Mouse (Mus musculus): Measurements from ENCODE around the gene Myo1a. TPM values are rescaled to one million over a fixed set of nuclear protein-coding genes. Genes with fewer than 3 reads are reported as not detected.

The Myo1a gene
- polyA plus RNA-seq, 1 experiment from 2014 or later, result 0.24 TPM

DNA sequence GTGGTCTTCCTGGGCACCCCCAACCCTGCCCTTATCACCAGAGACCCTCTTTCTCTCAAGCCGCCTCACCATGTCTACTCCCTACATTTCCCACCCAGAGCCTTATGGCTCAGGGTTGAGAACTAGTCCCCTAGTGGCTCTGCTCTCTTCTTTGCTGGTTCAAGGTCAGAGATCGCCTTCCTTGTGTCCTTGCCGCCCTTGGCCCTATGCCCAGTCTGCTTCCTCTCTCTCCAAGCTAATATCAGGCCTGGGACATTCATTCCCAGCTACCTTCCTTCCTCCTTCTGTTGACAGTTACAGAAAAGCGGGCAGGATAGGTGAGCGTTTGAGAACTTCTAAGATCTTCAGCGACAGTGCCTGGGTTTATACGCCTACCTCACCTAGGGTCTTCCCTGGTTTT, 2.8 kb downstream of the Myo1a start:
- Histone ChIP-seq H3K36me3 (no peaks in the 10 kb centered on the region), H3K9me3 (no peaks in the 10 kb centered on the region), H3K4me2 (no peak overlapping the region), H3K9ac (no peak overlapping the region), H3K27me3 (no peaks in the 10 kb centered on the region), H3K4me3 (no peak overlapping the region), H3K4me1 (0 out of 2 replicates have a peak, but pooled peaks cover 3% of the 10 kb centered on the region), H3K27ac (no peak overlapping the region)
- 86% methylated on average over 7 of the region's 7 CpGs for WGBS
- no peak for ATAC-seq (ENCODE audit: insufficient number of reproducible peaks, low FRiP score, low TSS enrichment, low read depth)

DNA sequence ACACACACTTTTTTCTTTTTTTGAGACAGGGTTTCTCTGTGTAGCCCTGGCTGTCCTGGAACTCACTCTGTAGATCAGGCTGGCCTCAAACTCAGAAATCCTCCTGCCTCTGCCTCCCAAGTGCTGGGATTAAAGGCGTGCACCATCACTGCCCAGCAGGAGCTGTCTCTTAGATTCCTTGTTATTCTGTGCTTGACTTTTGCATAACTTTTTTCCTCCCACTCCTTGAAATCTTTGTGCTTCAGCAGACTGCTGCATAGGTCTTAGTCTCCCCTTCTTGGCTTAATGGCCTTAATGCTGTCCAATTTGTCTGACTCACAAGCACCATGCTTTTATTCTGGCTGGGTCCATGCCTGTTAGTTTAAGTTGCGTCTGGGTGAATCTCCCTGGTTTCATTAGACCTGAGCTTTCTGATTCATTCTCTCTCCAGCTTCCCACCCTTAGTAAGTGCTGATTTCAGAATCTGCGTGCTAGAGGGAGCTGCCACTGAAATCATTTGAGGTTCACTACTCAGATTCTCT, 3.9 kb downstream of the Myo1a start:
- no peak overlapping the region for H3K9ac ChIP-seq
- H3K4me1 ChIP-seq, result 0 out of 2 replicates have a peak, but pooled peaks cover 3% of the 10 kb centered on the region
- H3K4me2 ChIP-seq, result no peak overlapping the region
- H3K9me3 ChIP-seq, result no peaks in the 10 kb centered on the region
- H3K36me3 ChIP-seq, result no peaks in the 10 kb centered on the region
- WGBS, result 78% methylated on average over 3 of the region's 3 CpGs
- no peak for ATAC-seq (ENCODE audit: insufficient number of reproducible peaks, low FRiP score, low TSS enrichment, low read depth)
- no peaks in the 10 kb centered on the region for H3K27me3 ChIP-seq
- H3K4me3 ChIP-seq, result no peak overlapping the region
- no peak overlapping the region for H3K27ac ChIP-seq

DNA sequence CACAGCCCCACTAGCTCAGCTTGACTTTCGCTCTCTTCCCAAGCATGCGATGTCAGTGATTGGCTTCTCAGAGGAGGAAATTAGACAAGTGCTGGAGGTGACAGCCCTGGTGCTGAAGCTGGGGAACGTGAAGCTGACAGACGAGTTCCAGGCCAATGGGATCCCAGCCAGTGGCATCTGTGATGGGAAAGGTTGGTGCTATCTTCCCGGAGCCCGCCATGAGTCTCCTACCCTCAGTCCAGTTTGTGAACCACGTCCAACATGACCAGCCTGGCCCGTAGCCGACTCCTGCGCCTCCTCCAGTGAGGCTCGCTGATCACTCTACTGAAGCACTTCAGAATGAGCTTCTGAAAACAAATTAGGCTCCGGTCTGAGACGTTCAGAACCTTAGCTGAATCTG, 5.4 kb downstream of the Myo1a start:
- no peak for ATAC-seq (ENCODE audit: insufficient number of reproducible peaks, low FRiP score, low TSS enrichment, low read depth)
- WGBS, result 70% methylated on average over 13 of the region's 13 CpGs
- H3K4me3 ChIP-seq, result no peak overlapping the region
- no peak overlapping the region for H3K4me2 ChIP-seq
- no peaks in the 10 kb centered on the region for H3K9me3 ChIP-seq
- no peak overlapping the region for H3K9ac ChIP-seq
- no peaks in the 10 kb centered on the region; the same call in 1 of the 2 replicates for H3K36me3 ChIP-seq
- no peak overlapping the region for H3K27ac ChIP-seq
- 0 out of 2 replicates have a peak, but pooled peaks cover 3% of the 10 kb centered on the region for H3K4me1 ChIP-seq
- no peaks in the 10 kb centered on the region for H3K27me3 ChIP-seq

- Histone ChIP-seq H3K9me3 (no peaks in the 10 kb centered on the region), H3K4me2 (no peak overlapping the region), H3K27me3 (no peaks in the 10 kb centered on the region), H3K4me1 (0 out of 2 replicates have a peak, but pooled peaks cover 4% of the 10 kb centered on the region), H3K4me3 (no peak overlapping the region), H3K36me3 (no peaks in the 10 kb centered on the region; the same call in 1 of the 2 replicates), H3K9ac (no peak overlapping the region), H3K27ac (no peak overlapping the region)
- ATAC-seq (ENCODE audit: insufficient number of reproducible peaks, low FRiP score, low TSS enrichment, low read depth), result no peak
- WGBS, result 49% methylated on average over 6 of the region's 6 CpGs
Measured at GRCm38 (mm10) chr10:127712736-127713135, 7.8 kb downstream of the Myo1a start.

- H3K4me3 ChIP-seq, result no peak overlapping the region
Measured at GRCm38 (mm10) chr10:127721671-127722418, 16.9 kb downstream of the Myo1a start.

DNA sequence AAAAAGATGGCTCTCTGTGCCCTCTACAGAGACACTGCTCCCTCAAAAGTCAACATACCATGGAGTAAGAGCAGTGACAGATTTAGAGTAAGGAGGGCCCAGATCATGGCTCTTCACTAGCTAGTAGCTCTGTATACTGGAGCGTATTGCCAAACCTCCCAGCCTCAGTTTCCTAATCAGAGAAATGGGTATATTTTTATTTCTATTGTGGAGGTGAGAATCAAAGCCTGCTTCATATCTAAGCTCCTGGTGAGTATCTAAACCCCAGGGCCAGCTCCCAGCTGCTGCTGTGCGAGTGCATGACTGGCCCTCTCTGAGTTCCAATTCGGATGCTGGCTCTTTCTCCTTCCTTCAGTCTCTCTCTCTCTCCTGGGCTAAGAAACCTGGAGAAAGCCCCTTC, 19.2 kb downstream of the Myo1a start, which contains the start of gene Tac2:
Gene Tac2 (plus strand): TSS at position 301 of the 400 bp plus-strand sequence.
- ATAC-seq (ENCODE audit: insufficient number of reproducible peaks, low FRiP score, low TSS enrichment, low read depth), result no peak
- H3K27ac ChIP-seq, result no peak within 1 kb of the TSS
- whole genome bisulfite sequencing, result 79% methylated on average over 3 of the region's 3 CpGs

More at GRCm38 (mm10) chr10:127721671-127722418, 16.9 kb downstream of the Myo1a start:
- H3K4me2 ChIP-seq, result peak overlapping the region; percentile 28; the same call in 1 of the 2 replicates
- no peaks in the 10 kb centered on the region for H3K9me3 ChIP-seq
- ATAC-seq (ENCODE audit: insufficient number of reproducible peaks, low FRiP score, low TSS enrichment, low read depth), result no peak
- 15% methylated on average over 20 of the region's 20 CpGs for WGBS
- H3K36me3 ChIP-seq, result no peaks in the 10 kb centered on the region
- H3K27me3 ChIP-seq, result peaks cover 24% of the 10 kb centered on the region; the same call in 1 of the 2 replicates
- 0 out of 2 replicates have a peak overlapping the region, but pooled peaks have one; percentile 5 for H3K9ac ChIP-seq
- no peak overlapping the region for H3K27ac ChIP-seq
- peaks cover 18% of the 10 kb centered on the region for H3K4me1 ChIP-seq

GRCm38 (mm10) chr10:127725136-127725535, 20.2 kb downstream of the Myo1a start:
- H3K4me1 ChIP-seq, result peaks cover 13% of the 10 kb centered on the region
- no peak overlapping the region for H3K9ac ChIP-seq
- no peak overlapping the region for H3K4me2 ChIP-seq
- no peak overlapping the region for H3K4me3 ChIP-seq
- no peak for ATAC-seq (ENCODE audit: insufficient number of reproducible peaks, low FRiP score, low TSS enrichment, low read depth)
- H3K9me3 ChIP-seq, result no peaks in the 10 kb centered on the region
- peaks cover 20% of the 10 kb centered on the region; the same call in 1 of the 2 replicates for H3K27me3 ChIP-seq
- H3K27ac ChIP-seq, result no peak overlapping the region
- H3K36me3 ChIP-seq, result no peaks in the 10 kb centered on the region
- 66% methylated on average over 4 of the region's 4 CpGs for WGBS

More for the DNA sequence above, 19.2 kb downstream of the Myo1a start, which contains the start of gene Tac2:
- Histone ChIP-seq H3K4me1 (peaks cover 13% of the 10 kb centered on the region), H3K9ac (no peak within 1 kb of the TSS), H3K4me3 (no peak within 1 kb of the TSS), H3K4me2 (no peak within 1 kb of the TSS), H3K27me3 (peaks cover 24% of the 10 kb centered on the region; the same call in 1 of the 2 replicates), H3K9me3 (no peaks in the 10 kb centered on the region), H3K36me3 (no peaks in the 10 kb centered on the region)

DNA sequence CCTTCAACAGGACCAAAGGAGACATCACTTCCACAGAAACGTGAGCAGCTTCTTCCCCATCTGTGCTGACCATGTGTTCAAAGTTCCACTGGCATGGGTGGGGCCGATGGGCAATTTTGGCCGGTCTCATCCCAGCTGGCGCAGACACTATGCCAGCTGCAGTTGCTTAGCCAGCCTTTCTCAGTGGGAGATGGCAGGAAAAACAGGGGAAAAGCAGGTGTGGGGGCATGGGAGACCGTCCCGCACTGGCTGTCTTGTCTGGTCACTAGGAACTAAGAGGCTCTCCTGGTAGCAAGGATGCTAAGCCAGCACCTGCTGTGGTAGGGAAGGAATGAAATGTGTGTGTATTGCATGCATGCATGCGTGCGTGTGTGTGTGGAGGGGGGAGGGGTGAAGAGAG, 23.5 kb downstream of the Myo1a start:
- ATAC-seq (ENCODE audit: insufficient number of reproducible peaks, low FRiP score, low TSS enrichment, low read depth), result no peak
- no peak overlapping the region for H3K4me3 ChIP-seq
- H3K4me1 ChIP-seq, result no peaks in the 10 kb centered on the region
- H3K9me3 ChIP-seq, result no peaks in the 10 kb centered on the region
- no peak overlapping the region for H3K4me2 ChIP-seq
- no peaks in the 10 kb centered on the region for H3K36me3 ChIP-seq
- peaks cover 3% of the 10 kb centered on the region; the same call in 1 of the 2 replicates for H3K27me3 ChIP-seq
- WGBS, result 67% methylated on average over 8 of the region's 8 CpGs
- no peak overlapping the region for H3K27ac ChIP-seq
- no peak overlapping the region for H3K9ac ChIP-seq

DNA sequence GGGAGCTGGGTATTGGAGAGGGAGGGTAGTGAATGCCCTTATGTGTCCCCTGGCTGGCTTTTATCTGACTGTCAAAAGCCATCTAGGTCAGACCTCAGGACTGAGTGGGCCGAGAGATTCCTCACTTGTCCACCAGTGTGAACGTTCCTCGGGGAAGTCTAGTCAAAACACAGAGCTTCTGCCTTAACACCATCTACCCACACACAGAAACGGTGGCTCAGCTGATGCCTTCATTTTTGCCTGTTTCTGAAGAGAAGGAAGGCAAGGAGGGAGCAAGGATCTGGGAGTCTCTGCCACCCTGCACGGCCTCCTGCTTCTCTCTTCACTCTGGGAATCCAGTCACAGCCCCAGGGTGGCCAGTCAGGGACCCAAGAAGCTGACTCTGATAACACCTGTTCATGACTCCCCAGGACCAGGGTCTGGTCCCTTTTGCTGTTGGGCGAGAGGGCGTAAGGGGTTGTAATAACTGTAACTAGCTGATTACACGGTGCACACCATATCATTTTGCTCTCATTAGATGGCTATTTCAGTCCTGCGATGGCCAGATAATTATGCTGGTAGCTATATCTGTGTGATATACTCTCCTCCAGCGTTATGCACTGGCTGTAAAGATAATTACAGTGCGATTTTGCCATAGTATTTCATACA, 25.4 kb downstream of the Myo1a start:
- Histone ChIP-seq H3K27ac (no peak overlapping the region), H3K36me3 (no peaks in the 10 kb centered on the region), H3K4me3 (no peak overlapping the region), H3K9me3 (no peaks in the 10 kb centered on the region), H3K4me1 (no peaks in the 10 kb centered on the region), H3K9ac (no peak overlapping the region), H3K4me2 (no peak overlapping the region), H3K27me3 (peaks cover 3% of the 10 kb centered on the region; the same call in 1 of the 2 replicates)
- no peak for ATAC-seq (ENCODE audit: insufficient number of reproducible peaks, low FRiP score, low TSS enrichment, low read depth)
- WGBS, result 60% methylated on average over 11 of the region's 11 CpGs

DNA sequence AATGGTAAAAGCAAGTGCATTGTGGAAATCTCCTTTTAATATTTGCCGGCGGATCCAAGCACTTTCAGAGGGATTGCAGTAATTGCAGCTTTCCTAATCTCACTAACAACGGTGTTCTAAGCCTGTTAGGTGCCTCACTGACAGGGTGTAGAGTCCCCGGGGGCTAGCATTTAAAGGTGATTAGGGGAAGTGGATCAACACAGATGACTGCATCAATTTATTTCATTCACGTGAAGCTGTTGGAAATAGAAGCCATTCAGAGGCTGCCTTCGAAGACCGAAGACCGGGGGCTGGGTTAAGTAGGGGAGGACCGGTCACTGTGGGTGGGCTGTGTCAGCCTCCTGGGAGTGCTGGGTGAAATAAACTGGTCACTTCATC, 26.0 kb downstream of the Myo1a start:
- H3K4me3 ChIP-seq, result no peak overlapping the region
- 35% methylated on average over 9 of the region's 9 CpGs for whole genome bisulfite sequencing
- H3K4me2 ChIP-seq, result no peak overlapping the region
- peaks cover under 1% of the 10 kb centered on the region; the same call in 1 of the 2 replicates for H3K27me3 ChIP-seq
- no peak overlapping the region for H3K27ac ChIP-seq
- no peak overlapping the region for H3K9ac ChIP-seq
- no peaks in the 10 kb centered on the region for H3K9me3 ChIP-seq
- no peak for ATAC-seq (ENCODE audit: insufficient number of reproducible peaks, low FRiP score, low TSS enrichment, low read depth)
- no peaks in the 10 kb centered on the region for H3K36me3 ChIP-seq
- H3K4me1 ChIP-seq, result no peaks in the 10 kb centered on the region

GRCm38 (mm10) chr10:127731397-127731796, 26.4 kb downstream of the Myo1a start:
- H3K36me3 ChIP-seq, result no peaks in the 10 kb centered on the region
- H3K27me3 ChIP-seq, result no peaks in the 10 kb centered on the region
- no peak for ATAC-seq (ENCODE audit: insufficient number of reproducible peaks, low FRiP score, low TSS enrichment, low read depth)
- H3K27ac ChIP-seq, result no peak overlapping the region
- no peak overlapping the region for H3K4me2 ChIP-seq
- no peak overlapping the region for H3K9ac ChIP-seq
- H3K4me1 ChIP-seq, result no peaks in the 10 kb centered on the region
- H3K9me3 ChIP-seq, result no peaks in the 10 kb centered on the region
- H3K4me3 ChIP-seq, result no peak overlapping the region
- WGBS, result 25% methylated on average over 5 of the region's 5 CpGs

GRCm38 (mm10) chr10:127734434-127734833, 29.5 kb downstream of the Myo1a start:
- Histone ChIP-seq H3K9me3 (no peaks in the 10 kb centered on the region), H3K4me3 (no peak overlapping the region), H3K9ac (no peak overlapping the region), H3K27me3 (no peaks in the 10 kb centered on the region), H3K27ac (no peak overlapping the region), H3K4me1 (peaks cover 10% of the 10 kb centered on the region; the same call in 1 of the 2 replicates), H3K36me3 (no peaks in the 10 kb centered on the region), H3K4me2 (no peak overlapping the region)
- 33% methylated on average over 5 of the region's 5 CpGs for WGBS
- ATAC-seq (ENCODE audit: insufficient number of reproducible peaks, low FRiP score, low TSS enrichment, low read depth), result no peak
